Mouse (Mus musculus) CH12.LX (cell line): ENCODE results near the gene Pgm2l1. TPM values are rescaled to one million over a fixed set of nuclear protein-coding genes. Genes with fewer than 3 reads are reported as not detected.

ENCODE experiments used
- DNase-seq: peaks from one replicate; pipeline ENCODE4 v3.0.0-alpha.2; 2013; ENCODE audit errors: extremely low read depth
- H3K27ac ChIP-seq: 2 replicates; pipeline ENCODE4 v1.5.1; 2012; ENCODE audit warnings: low read depth, mild to moderate bottlenecking, control low read depth, moderate library complexity; ENCODE audit not compliant: insufficient read depth
- H3K27me3 ChIP-seq: replicated peaks from 2 replicates; pipeline ENCODE3; 2012; ENCODE audit warnings: inconsistent platforms
- H3K36me3 ChIP-seq, 2 experiments: replicated peaks in 1 of 2; 2 replicates each; pipeline versions ENCODE3 to v1.6.1; 2012; ENCODE audit warnings: inconsistent platforms in 1 of 2, low read length in 1 of 2, mild to moderate bottlenecking in 1 of 2, mixed read lengths in 1 of 2, moderate library complexity in 1 of 2; ENCODE audit not compliant: control insufficient read depth in 1 of 2, insufficient read depth in 1 of 2
- H3K4me1 ChIP-seq, 2 experiments: 2 replicates each; pipeline ENCODE4 v1.6.1; 2012; ENCODE audit warnings: inconsistent platforms in 1 of 2, moderate library complexity in 1 of 2; ENCODE audit not compliant: insufficient read depth in 2 of 2, control insufficient read depth in 1 of 2
- H3K4me2 ChIP-seq: 2 replicates; pipeline ENCODE4 v1.6.1; 2012; ENCODE audit warnings: low read depth, mild to moderate bottlenecking, control low read depth; ENCODE audit not compliant: poor library complexity, insufficient read depth, severe bottlenecking
- H3K4me3 ChIP-seq, 3 experiments: fragments of 150-350 bp in 1 of 3; sonication (generic) in 1 of 3; replicated peaks in 1 of 3; 2 replicates each; pipeline versions ENCODE3 to v1.5.1; 2011 to 2012; ENCODE audit warnings: low read depth in 2 of 3, low read length in 2 of 3, mild to moderate bottlenecking in 2 of 3, moderate library complexity in 2 of 3, control low read depth in 1 of 3, improper control_type of control experiment in 1 of 3, inconsistent platforms in 1 of 3, mixed read lengths in 1 of 3; ENCODE audit not compliant: poor library complexity in 1 of 3
- H3K79me2 ChIP-seq: replicated peaks from 2 replicates; pipeline ENCODE4 v1.6.1; 2012; ENCODE audit warnings: mild to moderate bottlenecking, moderate library complexity; ENCODE audit not compliant: control insufficient read depth, poor library complexity, insufficient read depth, severe bottlenecking; ENCODE audit errors: extremely low read depth
- H3K9ac ChIP-seq: 2 replicates; pipeline ENCODE4 v1.6.1; 2012; ENCODE audit warnings: low read depth, mild to moderate bottlenecking, control low read depth, moderate library complexity; ENCODE audit not compliant: insufficient read depth
- H3K9me3 ChIP-seq: replicated peaks from 2 replicates; pipeline ENCODE3; 2012; ENCODE audit warnings: low read length, inconsistent platforms, mixed read lengths
- CTCF ChIP-seq, 2 experiments: IDR thresholded peaks in 1 of 2; conservative IDR thresholded peaks in 1 of 2; 2 replicates each; pipeline ENCODE4 v1.5.1; 2011 to 2012; ENCODE audit warnings: low read depth in 2 of 2, low read length in 2 of 2, improper control_type of control experiment in 1 of 2, inconsistent platforms in 1 of 2, mild to moderate bottlenecking in 1 of 2, moderate library complexity in 1 of 2
- HCFC1 ChIP-seq: IDR thresholded peaks from 2 replicates; pipeline ENCODE4 v1.6.1; 2012; ENCODE audit warnings: low read depth, mild to moderate bottlenecking, inconsistent platforms, low read length, improper control_type of control experiment
- IRF4 ChIP-seq: IDR thresholded peaks from 2 replicates; pipeline ENCODE4 v1.6.1; 2014; ENCODE audit warnings: low read depth, mild to moderate bottlenecking, inconsistent platforms, low read length, improper control_type of control experiment
- PAX5 ChIP-seq: IDR thresholded peaks from 2 replicates; pipeline ENCODE4 v1.6.1; 2012; ENCODE audit warnings: low read length, inconsistent platforms, mixed read lengths
- POLR2A ChIP-seq: IDR thresholded peaks from 2 replicates; pipeline ENCODE4 v1.6.1; 2011; ENCODE audit warnings: low read depth, mild to moderate bottlenecking, improper control_type of control experiment, low read length
- RAD21 ChIP-seq: IDR thresholded peaks from 2 replicates; pipeline ENCODE4 v1.6.1; 2011; ENCODE audit warnings: low read depth, mild to moderate bottlenecking, low read length, improper control_type of control experiment, moderate library complexity
- SIN3A ChIP-seq: IDR thresholded peaks from 2 replicates; pipeline ENCODE4 v1.6.1; 2012; ENCODE audit warnings: low read length, improper control_type of control experiment, inconsistent platforms
- SMC3 ChIP-seq: IDR thresholded peaks from 2 replicates; pipeline ENCODE4 v1.6.1; 2011; ENCODE audit warnings: low read depth, low read length, improper control_type of control experiment
- USF2 ChIP-seq: conservative IDR thresholded peaks from 2 replicates; pipeline ENCODE4 v1.6.1; 2011; ENCODE audit warnings: low read depth, low read length, improper control_type of control experiment
- ZC3H11A ChIP-seq: IDR thresholded peaks from 2 replicates; pipeline ENCODE4 v1.6.1; 2012; ENCODE audit warnings: low read depth, mild to moderate bottlenecking, inconsistent platforms, low read length, improper control_type of control experiment
- ZMIZ1 ChIP-seq: IDR thresholded peaks from 2 replicates; pipeline ENCODE4 v1.6.1; 2012; ENCODE audit warnings: low read depth, mild to moderate bottlenecking, inconsistent platforms, low read length, improper control_type of control experiment
- dilution Hi-C: fragments of 300-500 bp; cut with MboI; formaldehyde crosslinking; loops from 2 replicates; pipeline ENCODE4 v1.14.3; 2020; ENCODE audit warnings: low sequenced_read_pairs; ENCODE audit not compliant: extremely low pct_unique_long_range_greater_than_20kb, extremely low pct_ligation_motif_present
- in situ Hi-C: fragments of 300-500 bp; cut with MboI; formaldehyde crosslinking; loops from 3 replicates; pipeline ENCODE4 v1.14.3; 2019; ENCODE audit warnings: low sequenced_read_pairs, low pct_ligation_motif_present, low pct_unique_long_range_greater_than_20kb, mixed read lengths
- polyA plus RNA-seq: library from polyadenylated mRNA; unstranded; fragments of >175 nt; gene quantifications from 2 replicates; pipeline ENCODE4 v1.2.1, GENCODE M21; 2012; ENCODE audit warnings: low read depth; ENCODE audit not compliant: insufficient read length
- total RNA-seq, 2 experiments: library from RNA; depleted of rRNA; stranded (reverse); fragments of 300-350 nt in 1 of 2; fragments of >200 nt in 1 of 2; gene quantifications; 2 replicates each; pipeline ENCODE4 v1.2.3; 2012 to 2014

Gene Pgm2l1
- total and polyA plus RNA-seq, 3 experiments, result 1.2 to 4.1 (median 3.4) TPM

DNA sequence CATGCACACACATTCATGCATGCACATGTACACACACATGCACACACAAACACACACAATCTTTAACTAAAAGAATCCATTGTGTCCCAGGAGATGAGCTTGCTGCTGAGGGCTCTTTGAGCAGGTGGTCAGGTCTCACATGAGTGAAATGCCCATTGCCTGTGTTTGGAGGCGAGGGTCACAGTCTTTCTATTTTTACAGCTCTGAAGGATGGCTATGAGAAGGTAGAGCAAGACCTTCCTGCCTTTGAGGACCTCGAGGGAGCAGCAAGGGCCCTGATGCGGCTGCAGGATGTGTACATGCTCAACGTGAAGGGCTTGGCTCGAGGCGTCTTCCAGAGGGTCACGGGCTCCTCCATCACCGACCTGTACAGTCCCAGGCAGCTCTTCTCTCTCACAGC is 66.4 kb downstream of the Pgm2l1 start (continued):
- no peak for TF ChIP-seq ZMIZ1
- TF ChIP-seq, all 38 proteins: peak for 0

DNA sequence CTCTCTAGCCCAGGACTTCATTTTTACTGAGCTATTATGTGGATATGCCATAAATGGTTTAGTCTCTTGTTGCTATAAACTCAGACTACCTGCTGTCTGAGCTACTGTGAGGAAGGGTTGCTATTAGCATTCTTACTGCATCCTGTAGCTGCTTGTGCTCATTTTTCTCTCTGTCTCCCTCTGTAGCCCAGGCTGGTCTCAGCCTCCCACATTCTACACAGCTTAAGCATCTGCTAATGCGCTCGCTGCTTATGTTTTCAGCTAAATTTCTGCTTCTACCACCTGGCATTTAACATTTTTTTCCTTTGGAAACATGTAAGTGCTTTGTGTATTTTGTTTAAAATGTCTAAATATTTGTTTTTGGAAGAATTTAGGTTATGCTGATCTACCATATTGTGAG is 68.6 kb downstream of the Pgm2l1 start:
- Histone ChIP-seq H3K9me3 (peaks cover 2% of the 10 kb centered on the region), H3K79me2 (no peaks in the 10 kb centered on the region), H3K4me3 (no peak overlapping the region), H3K4me2 (no peak overlapping the region), H3K36me3 (no peaks in the 10 kb centered on the region), H3K4me1 (no peaks in the 10 kb centered on the region), H3K27me3 (peaks cover 2% of the 10 kb centered on the region), H3K9ac (no peak overlapping the region), H3K27ac (no peak overlapping the region)
- dilution Hi-C loops, result no loop called here
- DNase-seq, result no peak
- TF ChIP-seq HCFC1, result no peak
- in situ Hi-C loops, result no loop called here

DNA sequence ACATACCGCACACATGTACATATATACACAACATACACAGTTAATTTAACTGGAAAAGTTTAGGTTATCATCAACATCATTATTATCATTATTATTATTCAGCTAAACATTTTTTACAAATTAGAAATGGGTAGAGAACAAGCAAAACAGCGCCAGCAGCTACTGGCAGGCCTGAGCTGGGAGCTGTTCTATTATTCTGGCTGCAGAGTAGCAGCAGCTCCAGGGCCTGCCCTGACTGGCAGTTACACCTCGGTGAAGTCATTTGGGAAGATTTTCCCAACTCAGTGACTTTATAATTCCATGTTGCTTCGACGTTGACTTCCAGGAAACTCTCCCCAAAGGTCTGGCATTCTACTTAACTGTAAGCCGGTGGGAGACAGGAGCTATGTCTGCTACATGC is 69.5 kb downstream of the Pgm2l1 start:
- dilution Hi-C loops, result no loop called here
- H3K4me3 ChIP-seq, result no peak overlapping the region
- no peaks in the 10 kb centered on the region for H3K79me2 ChIP-seq
- no peaks in the 10 kb centered on the region for H3K4me1 ChIP-seq
- H3K27ac ChIP-seq, result no peak overlapping the region
- H3K27me3 ChIP-seq, result peaks cover 2% of the 10 kb centered on the region
- in situ Hi-C loops, result no loop called here
- DNase-seq, result no peak
- no peaks in the 10 kb centered on the region for H3K9me3 ChIP-seq
- H3K9ac ChIP-seq, result no peak overlapping the region
- no peak overlapping the region for H3K4me2 ChIP-seq
- no peaks in the 10 kb centered on the region for H3K36me3 ChIP-seq
- no peak for TF ChIP-seq POLR2A
- no peak for TF ChIP-seq SIN3A
- TF ChIP-seq RAD21, result no peak
- TF ChIP-seq USF2, result no peak
- no peak for TF ChIP-seq PAX5
- no peak for TF ChIP-seq CTCF (conservative IDR thresholded peaks at IDR 0.05 in 1 of 2, IDR thresholded peaks at IDR 0.05 in 1 of 2; ENCODE audit: low read depth in 2 of 2, low read length in 2 of 2)

DNA sequence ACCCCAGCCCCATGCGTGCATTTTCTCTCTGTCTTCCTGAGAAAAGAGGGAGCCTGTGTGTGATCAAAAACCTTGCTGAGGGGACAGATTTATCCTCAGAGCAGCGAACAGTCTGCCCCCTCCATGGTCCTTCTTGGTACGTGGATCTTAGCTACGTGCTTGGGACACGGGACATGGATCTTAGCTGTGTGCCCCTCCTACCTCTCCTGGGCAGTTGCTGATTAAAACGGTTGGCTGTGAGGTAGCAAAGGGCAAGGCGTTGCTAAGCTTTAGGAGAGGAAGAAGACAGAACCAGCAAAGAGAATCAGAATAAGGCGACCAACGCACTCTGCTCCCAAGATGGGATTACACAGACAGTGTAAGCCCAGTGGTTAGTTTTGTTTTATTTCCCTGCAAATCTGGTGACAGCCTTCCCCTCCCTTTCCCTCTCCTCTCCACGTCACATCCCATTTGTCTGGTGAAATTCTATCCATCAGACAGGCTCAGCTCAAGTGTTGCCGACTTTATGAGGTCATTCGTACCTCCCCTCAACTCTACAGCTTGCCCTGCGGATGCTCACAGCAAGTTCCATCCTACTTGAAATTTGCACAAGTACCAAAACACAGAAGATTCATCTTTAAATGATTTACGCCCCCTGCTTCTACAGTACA is 71.8 kb downstream of the Pgm2l1 start:
- H3K27me3 ChIP-seq, result no peaks in the 10 kb centered on the region
- TF ChIP-seq IRF4 (no peak), ZC3H11A (no peak), SMC3 (no peak)
- TF ChIP-seq, all 38 proteins: peak for 0
- in situ Hi-C loops, result no loop called here

More for the DNA sequence above, 71.8 kb downstream of the Pgm2l1 start:
- dilution Hi-C loops, result no loop called here
- Histone ChIP-seq H3K9ac (no peak overlapping the region), H3K27ac (no peak overlapping the region), H3K9me3 (no peaks in the 10 kb centered on the region), H3K4me2 (no peak overlapping the region), H3K4me1 (no peaks in the 10 kb centered on the region), H3K36me3 (no peaks in the 10 kb centered on the region), H3K4me3 (no peak overlapping the region), H3K79me2 (no peaks in the 10 kb centered on the region)
- DNase-seq, result no peak
